In genomic region chr2:134929452-134929851, GRCm38 (mm10) we compare ENCODE assay signal across 10 mouse cellular contexts.
DNase-seq lines count a peak whose midpoint lies in the region; ATAC-seq lines count a peak whose summit lies in the region.
"Had no signal": no experiment of that assay in that cellular context is flagged by ENCODE, and none has a peak within 500 bp of the region (broad histone marks: within the 10 kb centered on the region; RNA-seq: fewer than 3 reads in every experiment).

No protein-coding gene starts in this region.

- H3K9ac ChIP-seq in kidney, embryonic 14.5 days (ENCODE audit: low read depth, low read length): no peak overlapping the region
- H3K9ac ChIP-seq in forebrain, embryonic 16.5 days (replicated peaks; ENCODE audit: low read depth, low read length): no peak overlapping the region

- H3K27ac ChIP-seq in kidney, embryonic 14.5 days (ENCODE audit: low read depth, low read length): no peak overlapping the region
- H3K27ac ChIP-seq in forebrain, embryonic 16.5 days (ENCODE audit: low read length): 0 out of 2 replicates have a peak overlapping the region, but pooled peaks have one; percentile 25

- no peak overlapping the region for H3K4me3 ChIP-seq in kidney, embryonic 14.5 days (ENCODE audit: low read length)
- H3K4me3 ChIP-seq in forebrain, embryonic 16.5 days (replicated peaks; ENCODE audit: low read length): no peak overlapping the region

- no peaks in the 10 kb centered on the region for H3K36me3 ChIP-seq in kidney, embryonic 14.5 days (ENCODE audit: control insufficient read depth, insufficient read depth, low read length)
- H3K36me3 ChIP-seq in forebrain, embryonic 16.5 days (ENCODE audit: control insufficient read depth, insufficient read depth): no peaks in the 10 kb centered on the region

- peak; percentile 34 for DNase-seq in kidney, postnatal 14 days
- peak; percentile 58 to 71 for DNase-seq in left cerebral cortex, adult 9 months (ENCODE audit: low spot score in 2 of 2)
- peak; percentile 59 for DNase-seq in retina, embryonic 14.5 days (ENCODE audit: low spot score)
- DNase-seq in lung, postnatal 10 days: no peak
- no peak for DNase-seq in lung, postnatal 14 days
- DNase-seq: cerebellum, adult 8-10 months; kidney, adult 18-20 months had no signal

- H3K9me3 ChIP-seq in kidney, embryonic 14.5 days (ENCODE audit: control insufficient read depth, low read length): no peaks in the 10 kb centered on the region
- H3K9me3 ChIP-seq in forebrain, embryonic 16.5 days (ENCODE audit: control insufficient read depth, low read length): no peaks in the 10 kb centered on the region

- ATAC-seq in kidney, embryonic 14.5 days (ENCODE audit: low FRiP score, low TSS enrichment): no peak
- peak; percentile 90 for ATAC-seq in forebrain, embryonic 16.5 days
- ATAC-seq in granulocyte monocyte progenitor cell, adult 5-6 weeks (replicated peaks; ENCODE audit: poor library complexity, severe bottlenecking): no peak

- H3K4me1 ChIP-seq in kidney, embryonic 14.5 days (ENCODE audit: control insufficient read depth, insufficient read depth, low read length): peaks cover 15% of the 10 kb centered on the region; the same call in 1 of the 2 replicates
- peaks cover 12% of the 10 kb centered on the region for H3K4me1 ChIP-seq in forebrain, embryonic 16.5 days (replicated peaks; ENCODE audit: control insufficient read depth, insufficient read depth, low read length)

- no peak overlapping the region for H3K4me2 ChIP-seq in kidney, embryonic 14.5 days (replicated peaks; ENCODE audit: low read depth, low read length)
- H3K4me2 ChIP-seq in forebrain, embryonic 16.5 days (ENCODE audit: low read length): no peak overlapping the region

- H3K27me3 ChIP-seq in kidney, embryonic 14.5 days (ENCODE audit: control insufficient read depth, insufficient read depth, low read length): no peaks in the 10 kb centered on the region
- no peaks in the 10 kb centered on the region for H3K27me3 ChIP-seq in forebrain, embryonic 16.5 days (replicated peaks; ENCODE audit: control insufficient read depth, insufficient read depth, low read length)

Comparison
In these comparisons a context has a peak if more than half of its experiments do, and no peak if none do; other contexts are left out.
1. DNase-seq: peak in kidney, postnatal 14 days (single experiment), left cerebral cortex, adult 9 months (2 of 2) and retina, embryonic 14.5 days (single experiment); none in lung, postnatal 10 days (single experiment) and lung, postnatal 14 days (single experiment).